Mouse (Mus musculus) heart, adult 2 months (tissue): ENCODE data around the gene Tm4sf20. TPM values are rescaled to one million over a fixed set of nuclear protein-coding genes. Genes with fewer than 3 reads are reported as not detected.

ENCODE experiments used
- DNase-seq, 2 experiments: peaks; one replicate each; pipeline ENCODE4 v3.0.0; 2021
- H3K27ac ChIP-seq: fragments of 200-600 bp; 2 replicates; pipeline ENCODE4 v1.8.1; 2022
- H3K27me3 ChIP-seq: fragments of 200-500 bp; 2 replicates; pipeline ENCODE4 v1.6.1; 2012; ENCODE audit warnings: mild to moderate bottlenecking, low read length, inconsistent platforms, mixed read lengths; ENCODE audit not compliant: control insufficient read depth, insufficient read depth
- H3K36me3 ChIP-seq: fragments of 200-500 bp; 2 replicates; pipeline ENCODE4 v1.6.1; 2012; ENCODE audit warnings: low read length, inconsistent platforms; ENCODE audit not compliant: control insufficient read depth, insufficient read depth
- H3K4me1 ChIP-seq: fragments of 200-500 bp; 2 replicates; pipeline ENCODE4 v1.6.1; 2011; ENCODE audit warnings: low read length; ENCODE audit not compliant: control insufficient read depth, insufficient read depth
- H3K4me3 ChIP-seq: fragments of 200-600 bp; 2 replicates; pipeline ENCODE4 v1.8.1; 2022
- H3K79me2 ChIP-seq: fragments of 200-500 bp; replicated peaks from 2 replicates; pipeline ENCODE4 v1.6.1; 2012; ENCODE audit warnings: mild to moderate bottlenecking, inconsistent platforms, low read length, moderate library complexity, mixed read lengths; ENCODE audit not compliant: control insufficient read depth, insufficient read depth
- H3K9ac ChIP-seq: fragments of 200-500 bp; 2 replicates; pipeline ENCODE4 v1.6.1; 2012; ENCODE audit warnings: low read depth, mild to moderate bottlenecking, control low read depth, inconsistent platforms, low read length, mixed read lengths
- CTCF ChIP-seq: fragments of 200-600 bp; IDR thresholded peaks from 2 replicates; pipeline ENCODE4 v1.8.1; 2022; ENCODE audit warnings: antibody characterized with exemption, mild to moderate bottlenecking, moderate library complexity
- EP300 ChIP-seq: fragments of 200-500 bp; IDR thresholded peaks from 2 replicates; pipeline ENCODE4 v1.6.1; 2011; ENCODE audit warnings: low read depth, low read length, control low read depth; ENCODE audit not compliant: insufficient read depth
- POLR2A ChIP-seq: fragments of 200-500 bp; IDR thresholded peaks from 2 replicates; pipeline ENCODE4 v1.6.1; 2011; ENCODE audit warnings: mild to moderate bottlenecking, low read depth, low read length, control low read depth; ENCODE audit not compliant: insufficient read depth
- WGBS: fragments of 180-500 bp; shearing (Covaris S2); methylation state at CpG from one replicate; pipeline ENCODE4 v1.1.7; 2018; 5-methylcytosine and 5-hydroxymethylcytosine counted together
- intact Hi-C: fragments of 180-260 bp; cut with DNase I; formaldehyde crosslinking; loops from one replicate; pipeline ENCODE4 v1.15.1; 2025
- polyA plus RNA-seq: library from polyadenylated mRNA; depleted of rRNA; stranded (reverse); fragments of >200 nt; gene quantifications from 2 replicates; pipeline ENCODE4 v1.2.3, GENCODE M21; 2012
- total RNA-seq, 2 experiments: library from RNA; stranded (reverse); gene quantifications; 2 replicates each; pipeline ENCODE4 v1.2.3; 2021

The Tm4sf20 gene
- total and polyA plus RNA-seq, 3 experiments: not detected

DNA sequence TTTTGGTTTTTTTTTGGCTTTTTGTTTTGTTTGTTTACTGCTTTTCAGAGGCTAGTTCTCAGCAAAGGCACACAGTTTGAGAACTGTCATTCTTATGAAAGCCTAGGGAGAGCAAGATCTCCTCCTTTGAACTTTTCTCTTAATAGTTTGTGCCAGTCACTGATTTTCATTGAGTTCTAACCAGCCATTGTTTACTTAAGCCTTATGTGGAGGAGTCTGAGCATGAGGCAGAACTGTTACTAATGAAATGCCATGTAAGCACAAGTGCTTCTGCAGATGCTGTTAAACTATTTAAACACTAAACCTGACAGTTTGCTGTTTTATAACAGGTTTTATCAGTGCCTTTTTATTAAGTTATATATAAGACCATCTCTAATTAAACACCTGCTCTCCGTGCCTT lies 30.2 kb downstream of the Tm4sf20 start:
- H3K4me1 ChIP-seq: peaks cover 3% of the 10 kb centered on the region; the same call in 1 of the 2 replicates
- H3K27me3 ChIP-seq: no peaks in the 10 kb centered on the region
- 74% methylated on average over 1 of the region's 1 CpGs for WGBS
- no peak overlapping the region for H3K4me3 ChIP-seq
- TF ChIP-seq EP300 (no peak), CTCF (no peak), POLR2A (no peak)
- DNase-seq: no peak
- H3K36me3 ChIP-seq: peaks cover 12% of the 10 kb centered on the region
- H3K27ac ChIP-seq: no peak overlapping the region
- H3K79me2 ChIP-seq: peaks cover 5% of the 10 kb centered on the region; the same call in 1 of the 2 replicates
- intact Hi-C loops: no loop called here
- H3K9ac ChIP-seq: no peak overlapping the region

DNA sequence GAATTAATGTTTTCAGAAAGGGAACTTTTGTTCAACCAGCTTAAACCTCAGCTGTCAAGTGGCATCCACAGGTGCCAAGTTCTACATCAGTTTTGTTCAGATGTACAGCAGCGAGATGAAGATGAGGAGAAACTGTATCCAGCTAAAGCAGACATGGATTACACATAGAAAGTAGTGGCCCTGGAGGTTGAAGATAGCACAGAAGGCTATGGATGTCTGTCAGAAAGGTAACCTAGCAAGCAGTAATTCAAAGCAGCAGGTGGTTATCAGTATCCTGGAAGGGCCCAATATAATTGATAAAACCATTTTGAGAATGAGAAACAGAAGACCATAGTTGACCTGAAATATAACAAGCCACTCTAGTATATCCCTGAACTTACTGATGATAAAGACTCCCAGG lies 34.9 kb downstream of the Tm4sf20 start:
- no peak for TF ChIP-seq CTCF
- no peak for TF ChIP-seq EP300
- no peak for TF ChIP-seq POLR2A
- H3K36me3 ChIP-seq: peaks cover 16% of the 10 kb centered on the region
- 97% methylated on average over 1 of the region's 1 CpGs for WGBS
- DNase-seq: no peak
- H3K4me1 ChIP-seq: no peaks in the 10 kb centered on the region
- H3K9ac ChIP-seq: no peak overlapping the region
- intact Hi-C loops: no loop called here
- no peaks in the 10 kb centered on the region for H3K27me3 ChIP-seq
- H3K79me2 ChIP-seq: peaks cover 2% of the 10 kb centered on the region; the same call in 1 of the 2 replicates
- no peak overlapping the region for H3K4me3 ChIP-seq
- no peak overlapping the region for H3K27ac ChIP-seq

DNA sequence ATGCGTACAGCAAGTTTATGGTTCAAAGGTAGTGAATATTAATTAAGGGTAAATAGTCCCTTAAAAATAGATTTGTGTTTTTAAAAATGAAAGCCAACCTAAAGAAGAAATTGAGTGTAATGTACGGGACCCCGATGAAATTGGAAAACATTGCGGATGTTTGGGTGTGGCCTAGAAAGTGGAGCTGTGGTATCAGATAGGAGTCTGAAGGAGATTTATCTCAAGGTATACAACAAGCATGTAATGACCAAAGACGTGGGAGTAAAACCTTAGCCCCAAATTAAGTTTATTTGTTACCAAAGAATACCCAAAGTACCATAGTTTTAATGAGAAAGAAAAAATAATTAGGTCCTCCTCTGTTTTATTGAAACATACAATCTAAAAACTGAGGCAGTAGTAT lies 41.8 kb downstream of the Tm4sf20 start:
- DNase-seq: no peak
- no peak overlapping the region for H3K9ac ChIP-seq
- intact Hi-C loops: loop anchor here (10.0 kb wide), 1 partner anchor 412 kb away; the partner anchor contains the start of gene Rhbdd1
- H3K36me3 ChIP-seq: peaks cover 4% of the 10 kb centered on the region
- peaks cover 2% of the 10 kb centered on the region for H3K4me1 ChIP-seq
- peaks cover 2% of the 10 kb centered on the region for H3K79me2 ChIP-seq
- TF ChIP-seq POLR2A: no peak
- no peak for TF ChIP-seq EP300
- no peak for TF ChIP-seq CTCF
- H3K4me3 ChIP-seq: no peak overlapping the region
- no peak overlapping the region for H3K27ac ChIP-seq
- H3K27me3 ChIP-seq: no peaks in the 10 kb centered on the region
- WGBS: 81% methylated on average over 5 of the region's 5 CpGs

DNA sequence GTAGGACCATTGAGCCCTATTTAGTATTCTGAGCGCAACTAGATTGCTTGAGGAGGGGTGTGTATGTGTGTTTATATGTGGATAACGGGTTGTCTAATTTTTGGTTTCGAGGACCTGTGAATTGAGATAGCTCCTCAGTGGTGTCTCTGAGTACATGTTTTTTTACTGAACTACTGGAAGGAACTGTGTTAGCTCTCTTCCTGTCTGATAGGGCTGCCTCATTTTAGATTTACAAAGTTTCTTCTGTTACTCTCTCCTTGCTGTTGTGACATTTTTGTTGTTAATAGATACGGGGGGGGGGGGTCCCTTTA lies 42.4 kb downstream of the Tm4sf20 start:
- Histone ChIP-seq H3K27me3 (no peaks in the 10 kb centered on the region), H3K79me2 (peaks cover 2% of the 10 kb centered on the region), H3K4me1 (peaks cover 2% of the 10 kb centered on the region), H3K9ac (no peak overlapping the region; the same call in 1 of the 2 replicates), H3K27ac (no peak overlapping the region), H3K4me3 (peak overlapping the region; percentile 74), H3K36me3 (no peaks in the 10 kb centered on the region; the same call in none of the 2 replicates)
- no peak for DNase-seq
- intact Hi-C loops: loop anchor here (10.0 kb wide), 1 partner anchor 411 kb away; the partner anchor contains the start of gene Rhbdd1
- no peak for TF ChIP-seq CTCF
- TF ChIP-seq EP300: no peak
- TF ChIP-seq POLR2A: no peak
- WGBS: 23% methylated on average over 4 of the region's 4 CpGs

DNA sequence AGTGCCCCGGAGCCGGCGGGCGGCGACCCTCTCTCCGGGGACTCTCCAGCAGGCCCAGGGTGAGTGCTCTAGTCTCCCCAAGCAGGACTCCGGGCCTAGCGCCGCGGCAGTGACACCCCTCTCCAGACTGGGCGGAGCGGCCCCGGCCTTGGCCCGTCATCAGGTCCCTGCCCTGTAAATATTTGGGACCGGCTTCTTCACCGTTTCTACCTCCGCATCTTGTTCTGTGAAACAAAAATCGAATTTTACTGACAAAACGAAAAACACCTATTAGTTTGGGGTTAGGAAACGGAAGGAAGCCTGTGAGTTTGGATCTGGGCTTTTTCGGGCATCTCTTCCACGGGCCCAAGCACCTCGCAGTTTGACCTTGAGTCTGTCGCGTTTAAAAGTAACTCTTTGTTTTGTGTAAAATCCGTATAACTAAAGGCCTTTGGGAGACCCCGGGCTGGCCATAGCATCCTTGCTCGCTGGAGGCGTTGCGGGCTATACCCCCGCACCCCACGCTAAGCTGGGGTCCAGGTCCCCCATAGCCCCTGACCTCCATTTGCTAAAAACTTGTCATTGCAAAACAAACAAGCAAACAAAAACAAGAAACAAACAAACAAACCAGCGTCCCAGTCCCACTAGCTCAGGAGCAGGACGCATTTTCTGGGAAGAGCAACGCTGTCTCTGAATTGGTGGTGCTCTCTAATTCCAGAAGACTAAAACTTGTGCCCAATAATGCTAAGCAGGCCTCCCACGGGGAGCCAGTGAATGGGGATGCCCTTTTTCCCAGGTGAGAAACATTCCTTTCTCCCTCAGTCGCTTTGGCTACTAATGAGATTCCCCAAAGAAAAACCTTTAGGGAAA lies 43.0 kb downstream of the Tm4sf20 start:
- H3K36me3 ChIP-seq: no peaks in the 10 kb centered on the region; the same call in none of the 2 replicates
- 1% methylated on average over 37 of the region's 37 CpGs for WGBS
- no peaks in the 10 kb centered on the region for H3K27me3 ChIP-seq
- H3K27ac ChIP-seq: peak overlapping the region; percentile 96
- H3K4me3 ChIP-seq: peak overlapping the region; percentile 74
- DNase-seq: no peak
- peaks cover 2% of the 10 kb centered on the region for H3K4me1 ChIP-seq
- H3K79me2 ChIP-seq: peaks cover 2% of the 10 kb centered on the region
- peak overlapping the region; percentile 94 for H3K9ac ChIP-seq
- intact Hi-C loops: loop anchor here (10.0 kb wide), 1 partner anchor 410 kb away; the partner anchor contains the start of gene Rhbdd1
- TF ChIP-seq CTCF (no peak), POLR2A (no peak), EP300 (no peak)

DNA sequence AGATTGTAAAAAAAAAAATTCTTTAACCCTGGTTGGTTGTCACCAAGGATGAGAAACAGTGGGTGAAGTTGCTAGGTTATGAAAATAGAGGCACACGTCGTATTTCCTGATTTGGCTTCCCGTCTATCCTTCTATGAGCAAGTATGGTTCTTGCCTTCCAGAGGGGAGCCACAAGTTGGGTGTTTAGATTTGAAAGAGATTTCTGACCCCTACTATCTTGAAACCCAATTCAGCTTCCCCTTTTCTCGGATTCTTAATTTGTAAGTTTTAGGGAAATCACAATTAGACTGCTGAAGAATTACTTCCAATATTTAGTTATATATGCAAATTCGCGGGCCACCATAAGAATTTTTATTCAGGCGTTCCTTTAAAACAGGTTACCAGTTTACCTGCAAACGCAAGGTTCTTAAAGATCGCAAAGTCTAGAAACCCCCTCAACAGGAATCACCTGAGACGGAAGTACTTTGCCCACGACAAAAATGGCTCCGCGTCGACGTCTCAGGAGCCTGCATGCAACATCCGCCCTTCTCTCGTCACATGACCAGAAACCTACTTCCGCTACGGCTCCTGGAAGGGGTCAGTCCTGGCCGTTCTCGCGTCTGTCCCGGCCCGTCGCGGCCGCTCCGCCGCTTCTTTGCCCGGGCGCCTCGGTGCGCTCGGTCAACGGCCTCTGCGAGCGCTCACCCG lies 43.8 kb downstream of the Tm4sf20 start, which contains the start of gene Mff:
Mff (plus strand) TSS at position 552 of the 687 bp plus-strand sequence.
- TF ChIP-seq POLR2A (peak; percentile 79), CTCF (no peak), EP300 (peak; percentile 84)
- Histone ChIP-seq H3K27ac (peak within 1 kb of the TSS; percentile 96), H3K27me3 (no peaks in the 10 kb centered on the region), H3K36me3 (no peaks in the 10 kb centered on the region; the same call in none of the 2 replicates), H3K4me1 (peaks cover 2% of the 10 kb centered on the region), H3K4me3 (peak within 1 kb of the TSS; percentile 74), H3K9ac (peak within 1 kb of the TSS; percentile 94), H3K79me2 (peaks cover 2% of the 10 kb centered on the region)
- intact Hi-C loops: loop anchor here (5.0 to 10.0 kb wide), 2 partner anchors 118 to 410 kb away; partner anchors contain the start of gene Rhbdd1
- 8% methylated on average over 38 of the region's 38 CpGs for WGBS
- peak; percentile 95 to 97 for DNase-seq
